Mouse (Mus musculus) T-helper 17 cell (primary cell): Measurements from ENCODE around the gene Ptprk.

Source experiments
- in situ Hi-C, 2 experiments: fragments of 300-600 bp; cut with MboI, MseI; formaldehyde crosslinking; loops; 1 replicate in 1 of 2; 2 replicates in 1 of 2; pipeline ENCODE4 v1.15.1; 2025; ENCODE audit warnings: high pct_unique_total_duplicates in 2 of 2

Gene Ptprk

GRCm38 (mm10) chr10:28513601-28514000, 439.0 kb downstream of the Ptprk start:
- in situ Hi-C loops = no loop called here

GRCm38 (mm10) chr10:28516147-28516546, 441.5 kb downstream of the Ptprk start:
- in situ Hi-C loops = no loop called here

GRCm38 (mm10) chr10:28518297-28518696, 443.7 kb downstream of the Ptprk start:
- in situ Hi-C loops = no loop called here

GRCm38 (mm10) chr10:28519861-28520260, 445.2 kb downstream of the Ptprk start:
- in situ Hi-C loops = loop anchor here in 1 of 2 experiments (5.0 kb wide), 1 partner anchor 42 kb away; no protein-coding TSS in a partner anchor

- in situ Hi-C loops = loop anchor here in 1 of 2 experiments (5.0 kb wide), 1 partner anchor 38 kb away; no protein-coding TSS in a partner anchor
Measured at GRCm38 (mm10) chr10:28523992-28524735, 449.5 kb downstream of the Ptprk start.

GRCm38 (mm10) chr10:28540595-28540994, 466.0 kb downstream of the Ptprk start:
- in situ Hi-C loops = no loop called here

- in situ Hi-C loops = no loop called here
Measured at GRCm38 (mm10) chr10:28542754-28543153, 468.1 kb downstream of the Ptprk start.

- in situ Hi-C loops = no loop called here
Measured at GRCm38 (mm10) chr10:28550549-28550948, 475.9 kb downstream of the Ptprk start.

- in situ Hi-C loops = no loop called here
Measured at GRCm38 (mm10) chr10:28552068-28552467, 477.4 kb downstream of the Ptprk start.

GRCm38 (mm10) chr10:28564110-28564674, 489.6 kb downstream of the Ptprk start:
- in situ Hi-C loops = loop anchor here (5.0 to 10.0 kb wide), 2 partner anchors 42 to 799 kb away; no protein-coding TSS in a partner anchor

GRCm38 (mm10) chr10:28566378-28566777, 491.8 kb downstream of the Ptprk start:
- in situ Hi-C loops = loop anchor here in 1 of 2 experiments (10.0 kb wide), 1 partner anchor 802 kb away; no protein-coding TSS in a partner anchor

- in situ Hi-C loops = loop anchor here in 1 of 2 experiments (10.0 kb wide), 1 partner anchor 802 kb away; no protein-coding TSS in a partner anchor
Measured at GRCm38 (mm10) chr10:28566828-28567227, 492.2 kb downstream of the Ptprk start.

GRCm38 (mm10) chr10:28567441-28567840, 492.8 kb downstream of the Ptprk start:
- in situ Hi-C loops = loop anchor here in 1 of 2 experiments (10.0 kb wide), 1 partner anchor 803 kb away; no protein-coding TSS in a partner anchor

GRCm38 (mm10) chr10:28568047-28568446, 493.4 kb downstream of the Ptprk start:
- in situ Hi-C loops = loop anchor here in 1 of 2 experiments (10.0 kb wide), 1 partner anchor 803 kb away; no protein-coding TSS in a partner anchor

- in situ Hi-C loops = loop anchor here in 1 of 2 experiments (10.0 kb wide), 1 partner anchor 85 kb away; the partner anchor contains the start of gene Themis
Measured at GRCm38 (mm10) chr10:28579596-28579995, 505.0 kb downstream of the Ptprk start.

GRCm38 (mm10) chr10:28586565-28587138, 512.0 kb downstream of the Ptprk start:
- in situ Hi-C loops = no loop called here

GRCm38 (mm10) chr10:28588401-28588800, 513.8 kb downstream of the Ptprk start:
- in situ Hi-C loops = no loop called here

- in situ Hi-C loops = loop anchor here in 1 of 2 experiments (10.0 kb wide), 1 partner anchor 244 kb away; no protein-coding TSS in a partner anchor
Measured at GRCm38 (mm10) chr10:28590822-28591221, 516.2 kb downstream of the Ptprk start.

- in situ Hi-C loops = loop anchor here in 1 of 2 experiments (10.0 kb wide), 1 partner anchor 241 kb away; no protein-coding TSS in a partner anchor
Measured at GRCm38 (mm10) chr10:28593566-28594292, 519.1 kb downstream of the Ptprk start.

- in situ Hi-C loops = loop anchor here in 1 of 2 experiments (10.0 kb wide), 1 partner anchor 238 kb away; no protein-coding TSS in a partner anchor
Measured at GRCm38 (mm10) chr10:28596897-28597296, 522.3 kb downstream of the Ptprk start.

GRCm38 (mm10) chr10:28609136-28609535, 534.5 kb downstream of the Ptprk start:
- in situ Hi-C loops = no loop called here
